Mouse (Mus musculus) limb, embryonic 14.5 days (tissue): ENCODE measurements around the gene Magi2. TPM values are rescaled to one million over a fixed set of nuclear protein-coding genes. Genes with fewer than 3 reads are reported as not detected.

Experiments
- ATAC-seq: fragments of 200-750 bp; cut with Nextera tagmentation; 2 replicates; pipeline ENCODE4 v1.8.0; 2017; ENCODE audit warnings: low read depth, moderate number of reproducible peaks, moderate TSS enrichment; ENCODE audit not compliant: low FRiP score
- DNase-seq: peaks from one replicate; pipeline ENCODE4 v3.0.0-alpha.2; 2015; ENCODE audit warnings: low spot score
- H3K27ac ChIP-seq: fragments of 300-500 bp; sonication (generic); replicated peaks from 2 replicates; pipeline ENCODE4 v1.5.1; 2014; ENCODE audit warnings: low read depth, mild to moderate bottlenecking, low read length, moderate library complexity, mixed read lengths
- H3K27me3 ChIP-seq: fragments of 300-500 bp; sonication (generic); 2 replicates; pipeline ENCODE4 v1.6.1; 2014; ENCODE audit warnings: low read length, mixed read lengths; ENCODE audit not compliant: control insufficient read depth, insufficient read depth
- H3K36me3 ChIP-seq: fragments of 300-500 bp; sonication (generic); 2 replicates; pipeline ENCODE4 v1.6.1; 2014; ENCODE audit warnings: mild to moderate bottlenecking, low read length, moderate library complexity, mixed read lengths; ENCODE audit not compliant: control insufficient read depth, insufficient read depth
- H3K4me1 ChIP-seq: fragments of 300-500 bp; sonication (generic); 2 replicates; pipeline ENCODE4 v1.6.1; 2014; ENCODE audit warnings: antibody characterized with exemption, low read length, mixed read lengths; ENCODE audit not compliant: control insufficient read depth, insufficient read depth
- H3K4me2 ChIP-seq: fragments of 300-500 bp; sonication (generic); replicated peaks from 2 replicates; pipeline ENCODE4 v1.6.1; 2014; ENCODE audit warnings: low read depth, mild to moderate bottlenecking, low read length, moderate library complexity; ENCODE audit not compliant: severe bottlenecking
- H3K4me3 ChIP-seq: fragments of 300-500 bp; sonication (generic); replicated peaks from 2 replicates; pipeline ENCODE4 v1.5.1; 2014; ENCODE audit warnings: low read length
- H3K9ac ChIP-seq: fragments of 300-500 bp; sonication (generic); 2 replicates; pipeline ENCODE4 v1.6.1; 2014; ENCODE audit warnings: mild to moderate bottlenecking, low read depth, low read length, moderate library complexity; ENCODE audit not compliant: severe bottlenecking
- H3K9me3 ChIP-seq: fragments of 300-500 bp; sonication (generic); 2 replicates; pipeline ENCODE4 v1.6.1; 2016; ENCODE audit warnings: low read length; ENCODE audit not compliant: control insufficient read depth
- POLR2A ChIP-seq: fragments of 200-500 bp; IDR thresholded peaks from 2 replicates; pipeline ENCODE4 v1.8.0; 2012; ENCODE audit warnings: inconsistent platforms, mild to moderate bottlenecking, moderate library complexity, borderline replicate concordance; ENCODE audit not compliant: insufficient read depth, insufficient read length; ENCODE audit errors: extremely low read depth
- WGBS: fragments of 180-500 bp; shearing (Covaris S2); extraction: QIAGEN DNeasy Blood & Tissue Kit; methylation state at CpG from one replicate; pipeline ENCODE4 v1.1.7; 2014; 5-methylcytosine and 5-hydroxymethylcytosine counted together
- polyA plus RNA-seq, 2 experiments: library from polyadenylated mRNA; depleted of rRNA in 1 of 2; stranded (reverse) in 1 of 2; unstranded in 1 of 2; fragments of >200 nt; fragmentation: Nextera tagmentation in 1 of 2; extraction: Ambion mirVana in 1 of 2; gene quantifications; 2 replicates each; pipeline versions ENCODE4 v1.2.1 to v1.2.3; 2012 to 2014

Magi2 gene
- polyA plus RNA-seq, 2 experiments: 4.0 to 4.5 TPM

DNA sequence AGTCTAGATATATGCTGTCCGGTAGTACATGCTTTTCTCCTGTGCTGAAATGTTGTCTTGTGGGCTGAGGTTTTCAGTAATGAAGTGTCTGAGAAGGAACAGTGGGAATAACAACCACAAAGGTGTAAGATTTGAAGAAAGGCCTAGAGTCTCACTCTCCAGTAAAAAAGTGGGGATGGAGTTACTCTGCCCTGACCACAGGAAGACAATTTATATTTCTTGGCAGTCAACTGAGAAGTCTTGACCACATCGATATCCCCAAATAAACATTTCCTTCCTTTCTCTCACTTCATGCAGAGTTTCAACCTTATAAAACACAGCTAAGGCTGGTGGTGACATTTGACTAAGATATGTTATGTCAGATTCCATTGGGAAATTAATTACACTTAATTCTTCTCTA lies 636.0 kb downstream of the Magi2 start:
- DNase-seq: no peak
- H3K4me1 ChIP-seq: 0 out of 2 replicates have a peak, but pooled peaks cover 3% of the 10 kb centered on the region

DNA sequence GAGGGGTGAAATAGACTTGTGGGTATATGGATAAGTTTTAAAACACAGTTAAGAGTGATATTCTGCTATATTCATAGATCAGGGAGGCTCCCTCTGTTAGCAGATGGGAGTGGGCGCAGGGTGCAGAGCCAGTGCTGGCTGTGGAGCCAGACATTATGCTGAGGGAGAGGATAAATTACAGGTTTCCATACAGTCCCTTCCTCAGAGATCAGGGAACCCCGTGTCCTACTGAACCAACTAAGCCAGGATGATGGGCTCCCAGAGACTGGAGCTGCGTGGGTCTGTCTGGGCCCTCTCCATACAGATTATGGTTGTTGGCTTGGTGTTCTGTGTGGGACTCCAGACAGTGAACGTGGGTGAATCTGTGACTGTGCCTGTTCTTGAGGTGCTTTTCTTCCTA lies 643.6 kb downstream of the Magi2 start:
- Histone ChIP-seq H3K9ac (no peak overlapping the region), H3K27me3 (no peaks in the 10 kb centered on the region), H3K4me3 (no peak overlapping the region), H3K9me3 (no peaks in the 10 kb centered on the region), H3K4me2 (no peak overlapping the region), H3K27ac (no peak overlapping the region), H3K4me1 (no peaks in the 10 kb centered on the region), H3K36me3 (no peaks in the 10 kb centered on the region)
- no peak for TF ChIP-seq POLR2A
- WGBS: 91% methylated on average over 4 of the region's 4 CpGs
- ATAC-seq (no peak), DNase-seq (no peak)

More for the DNA sequence above, 636.0 kb downstream of the Magi2 start:
- H3K27me3 ChIP-seq: no peaks in the 10 kb centered on the region
- no peak overlapping the region for H3K4me2 ChIP-seq
- WGBS: 67% methylated on average over 2 of the region's 2 CpGs
- H3K9me3 ChIP-seq: no peaks in the 10 kb centered on the region
- no peak overlapping the region for H3K4me3 ChIP-seq
- H3K27ac ChIP-seq: no peak overlapping the region
- ATAC-seq: peak; percentile 63
- H3K36me3 ChIP-seq: no peaks in the 10 kb centered on the region
- TF ChIP-seq POLR2A: no peak
- H3K9ac ChIP-seq: no peak overlapping the region

GRCm38 (mm10) chr5:19891693-19892092 lies 664.9 kb downstream of the Magi2 start:
- H3K4me3 ChIP-seq: no peak overlapping the region
- no peaks in the 10 kb centered on the region for H3K27me3 ChIP-seq
- no peak overlapping the region for H3K4me2 ChIP-seq
- no peaks in the 10 kb centered on the region for H3K4me1 ChIP-seq
- ATAC-seq (no peak), DNase-seq (no peak)
- H3K27ac ChIP-seq: no peak overlapping the region
- H3K36me3 ChIP-seq: no peaks in the 10 kb centered on the region
- H3K9me3 ChIP-seq: no peaks in the 10 kb centered on the region
- no peak overlapping the region for H3K9ac ChIP-seq
- WGBS: 67% methylated on average over 3 of the region's 3 CpGs
- TF ChIP-seq POLR2A: no peak

DNA sequence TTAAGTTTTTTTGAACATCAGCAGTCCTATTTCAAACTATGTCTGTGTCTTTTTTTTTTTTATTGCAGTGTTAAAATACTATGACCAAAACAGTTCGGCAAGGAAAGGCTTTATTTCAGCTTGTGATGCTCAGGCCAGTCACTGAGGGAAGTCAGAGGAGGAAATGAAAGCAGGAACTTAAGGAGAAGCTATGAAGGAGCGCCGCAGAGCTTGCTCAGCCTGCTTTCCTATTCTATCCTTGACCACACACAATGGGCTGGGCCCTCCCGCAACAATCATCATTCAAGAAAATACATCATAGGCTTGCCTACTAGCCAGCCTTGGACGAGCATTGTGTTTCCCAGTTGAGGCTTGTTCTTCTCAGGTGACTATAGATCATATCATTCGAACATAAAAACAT lies 669.1 kb downstream of the Magi2 start:
- H3K27me3 ChIP-seq: no peaks in the 10 kb centered on the region
- WGBS: 82% methylated on average over 6 of the region's 6 CpGs
- no peak for TF ChIP-seq POLR2A
- no peaks in the 10 kb centered on the region for H3K4me1 ChIP-seq
- no peak overlapping the region for H3K9ac ChIP-seq
- H3K4me3 ChIP-seq: no peak overlapping the region
- no peak overlapping the region for H3K4me2 ChIP-seq
- no peaks in the 10 kb centered on the region for H3K36me3 ChIP-seq
- ATAC-seq (no peak), DNase-seq (no peak)
- H3K9me3 ChIP-seq: no peaks in the 10 kb centered on the region
- H3K27ac ChIP-seq: no peak overlapping the region

GRCm38 (mm10) chr5:19901625-19902024 lies 674.8 kb downstream of the Magi2 start:
- ATAC-seq (no peak), DNase-seq (no peak)
- Histone ChIP-seq H3K9ac (no peak overlapping the region), H3K4me3 (no peak overlapping the region), H3K27ac (no peak overlapping the region), H3K9me3 (no peaks in the 10 kb centered on the region), H3K36me3 (no peaks in the 10 kb centered on the region), H3K4me2 (no peak overlapping the region), H3K4me1 (no peaks in the 10 kb centered on the region), H3K27me3 (no peaks in the 10 kb centered on the region)
- WGBS: 76% methylated on average over 8 of the region's 8 CpGs
- no peak for TF ChIP-seq POLR2A

- no peaks in the 10 kb centered on the region for H3K9me3 ChIP-seq
- H3K4me1 ChIP-seq: no peaks in the 10 kb centered on the region
- DNase-seq: no peak
- 81% methylated on average over 4 of the region's 4 CpGs for WGBS
- H3K27ac ChIP-seq: no peak overlapping the region
- no peaks in the 10 kb centered on the region for H3K36me3 ChIP-seq
- no peak overlapping the region for H3K4me2 ChIP-seq
- 0 out of 2 replicates have a peak, but pooled peaks cover 6% of the 10 kb centered on the region for H3K27me3 ChIP-seq
- no peak for TF ChIP-seq POLR2A
- no peak overlapping the region for H3K4me3 ChIP-seq
- ATAC-seq: no peak
- no peak overlapping the region for H3K9ac ChIP-seq
These were observed 679.8 kb downstream of the Magi2 start for GRCm38 (mm10) chr5:19906636-19907035.
